Mouse (Mus musculus) forebrain, embryonic 11.5 days (tissue): ENCODE data around the gene Nxph3. TPM values are rescaled to one million over a fixed set of nuclear protein-coding genes. Genes with fewer than 3 reads are reported as not detected.
A peak's percentile ranks its signal among the peaks of the same experiment; 100 is the strongest.

Source experiments
- ATAC-seq: fragments of 200-750 bp; cut with Nextera tagmentation; replicated peaks from 2 replicates; pipeline ENCODE4 v1.8.0; 2017; ENCODE audit warnings: moderate TSS enrichment; ENCODE audit not compliant: low FRiP score
- DNase-seq: peaks from one replicate; pipeline ENCODE4 v3.0.0-alpha.2; 2017; ENCODE audit warnings: low spot score
- H3K27ac ChIP-seq: fragments of 300-500 bp; sonication (generic); 2 replicates; pipeline ENCODE4 v1.5.1; 2014; ENCODE audit warnings: low read depth, low read length
- H3K27me3 ChIP-seq: fragments of 300-500 bp; sonication (generic); 2 replicates; pipeline ENCODE4 v1.6.1; 2014; ENCODE audit warnings: mild to moderate bottlenecking, low read length, mixed read lengths; ENCODE audit not compliant: control insufficient read depth, insufficient read depth
- H3K36me3 ChIP-seq: fragments of 300-500 bp; sonication (generic); 2 replicates; pipeline ENCODE4 v1.6.1; 2014; ENCODE audit warnings: mild to moderate bottlenecking, low read length, moderate library complexity, mixed read lengths; ENCODE audit not compliant: control insufficient read depth, insufficient read depth
- H3K4me1 ChIP-seq: fragments of 300-500 bp; sonication (generic); replicated peaks from 2 replicates; pipeline ENCODE4 v1.6.1; 2014; ENCODE audit warnings: low read length, mixed read lengths; ENCODE audit not compliant: control insufficient read depth, insufficient read depth
- H3K4me2 ChIP-seq: fragments of 300-500 bp; sonication (generic); 2 replicates; pipeline ENCODE4 v1.6.1; 2014; ENCODE audit warnings: low read depth, mild to moderate bottlenecking, low read length, moderate library complexity, mixed read lengths; ENCODE audit not compliant: severe bottlenecking
- H3K4me3 ChIP-seq: fragments of 300-500 bp; sonication (generic); 2 replicates; pipeline ENCODE4 v1.5.1; 2014; ENCODE audit warnings: low read depth, low read length
- H3K9ac ChIP-seq: fragments of 300-500 bp; sonication (generic); 2 replicates; pipeline ENCODE4 v1.6.1; 2014; ENCODE audit warnings: low read length
- H3K9me3 ChIP-seq: fragments of 300-500 bp; sonication (generic); 2 replicates; pipeline ENCODE4 v1.6.1; 2016; ENCODE audit warnings: low read length, mixed read lengths; ENCODE audit not compliant: control insufficient read depth
- WGBS: fragments of 180-500 bp; shearing (Covaris S2); extraction: QIAGEN DNeasy Blood & Tissue Kit; methylation state at CpG from one replicate; pipeline ENCODE4 v1.1.7; 2014; 5-methylcytosine and 5-hydroxymethylcytosine counted together
- polyA plus RNA-seq: library from polyadenylated mRNA; unstranded; fragments of >200 nt; fragmentation: Nextera tagmentation; extraction: Ambion mirVana; gene quantifications from 2 replicates; pipeline ENCODE4 v1.2.1, GENCODE M21; 2014

The Nxph3 gene
- polyA plus RNA-seq, 1 experiment from 2014 or later, result 0.28 TPM

- Histone ChIP-seq H3K4me1 (peaks cover 22% of the 10 kb centered on the region), H3K4me2 (peak overlapping the region; percentile 94), H3K4me3 (peak overlapping the region; percentile 45), H3K9ac (peak overlapping the region; percentile 6), H3K27ac (no peak overlapping the region), H3K36me3 (no peaks in the 10 kb centered on the region), H3K27me3 (peaks cover 42% of the 10 kb centered on the region), H3K9me3 (no peaks in the 10 kb centered on the region)
- ATAC-seq (no peak; the same call in 1 of the 2 replicates), DNase-seq (no peak)
- WGBS, result under 1% methylated on average over 64 of the region's 66 CpGs
These were observed 691 bp downstream of the Nxph3 start for GRCm38 (mm10) chr11:95513461-95514297.

- Histone ChIP-seq H3K4me3 (no peak overlapping the region), H3K36me3 (no peaks in the 10 kb centered on the region), H3K27ac (no peak overlapping the region), H3K9me3 (no peaks in the 10 kb centered on the region), H3K4me2 (no peak overlapping the region), H3K4me1 (peaks cover 22% of the 10 kb centered on the region), H3K27me3 (peaks cover 44% of the 10 kb centered on the region), H3K9ac (no peak overlapping the region)
- ATAC-seq, result no peak
- no peak for DNase-seq
- 84% methylated on average over 6 of the region's 6 CpGs for WGBS
These were observed 2.0 kb downstream of the Nxph3 start for GRCm38 (mm10) chr11:95512383-95512782.

DNA sequence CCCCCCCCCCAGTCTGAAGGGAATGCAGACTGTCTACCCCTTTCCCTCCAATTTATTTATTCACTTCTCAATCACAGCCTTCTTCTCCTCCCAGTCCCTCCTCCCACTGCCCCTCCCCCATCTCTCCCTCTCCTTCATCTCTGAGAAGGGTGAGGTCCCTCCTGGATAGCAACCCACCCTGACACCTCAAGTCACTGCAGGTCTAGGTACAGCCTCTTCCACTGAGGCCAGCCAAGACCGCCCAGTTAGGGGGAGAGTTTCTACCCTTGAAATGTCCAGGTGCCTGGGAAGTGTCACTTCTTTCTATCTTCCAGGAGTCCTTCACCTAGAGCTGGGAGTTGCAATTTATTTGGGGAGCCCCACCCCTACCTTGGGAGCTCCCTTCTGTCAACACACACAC, 2.5 kb downstream of the Nxph3 start:
- H3K9ac ChIP-seq, result no peak overlapping the region
- peaks cover 44% of the 10 kb centered on the region for H3K27me3 ChIP-seq
- no peaks in the 10 kb centered on the region for H3K36me3 ChIP-seq
- no peaks in the 10 kb centered on the region for H3K9me3 ChIP-seq
- ATAC-seq, result no peak
- 95% methylated on average over 1 of the region's 1 CpGs for WGBS
- DNase-seq, result no peak
- H3K4me1 ChIP-seq, result peaks cover 21% of the 10 kb centered on the region
- no peak overlapping the region for H3K4me2 ChIP-seq
- no peak overlapping the region for H3K27ac ChIP-seq
- no peak overlapping the region for H3K4me3 ChIP-seq

DNA sequence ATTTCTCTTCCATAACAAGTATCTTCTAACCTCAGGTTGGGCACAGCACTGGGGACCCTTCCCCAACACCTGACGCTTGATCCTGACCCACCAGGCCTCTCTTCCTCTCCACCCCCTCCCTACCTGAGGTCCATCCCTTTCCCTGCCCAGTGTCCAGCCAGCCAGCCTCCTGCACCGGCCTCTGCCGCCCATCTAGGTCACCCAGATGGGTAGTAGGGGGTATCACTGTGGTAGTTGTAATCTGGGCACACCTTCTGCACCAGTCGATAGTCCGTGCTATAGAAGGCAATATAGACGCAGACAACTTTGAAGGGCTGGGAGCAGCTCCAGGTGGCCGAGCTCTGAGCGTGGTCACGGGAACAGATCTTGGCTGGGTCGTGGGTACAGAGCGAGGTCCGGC, 3.7 kb downstream of the Nxph3 start:
- 95% methylated on average over 12 of the region's 12 CpGs for WGBS
- H3K9me3 ChIP-seq, result no peaks in the 10 kb centered on the region
- peaks cover 39% of the 10 kb centered on the region for H3K27me3 ChIP-seq
- no peak for ATAC-seq
- H3K4me2 ChIP-seq, result no peak overlapping the region
- no peaks in the 10 kb centered on the region for H3K36me3 ChIP-seq
- no peak overlapping the region for H3K27ac ChIP-seq
- no peak overlapping the region for H3K4me3 ChIP-seq
- H3K9ac ChIP-seq, result no peak overlapping the region
- H3K4me1 ChIP-seq, result peaks cover 11% of the 10 kb centered on the region
- DNase-seq, result no peak

DNA sequence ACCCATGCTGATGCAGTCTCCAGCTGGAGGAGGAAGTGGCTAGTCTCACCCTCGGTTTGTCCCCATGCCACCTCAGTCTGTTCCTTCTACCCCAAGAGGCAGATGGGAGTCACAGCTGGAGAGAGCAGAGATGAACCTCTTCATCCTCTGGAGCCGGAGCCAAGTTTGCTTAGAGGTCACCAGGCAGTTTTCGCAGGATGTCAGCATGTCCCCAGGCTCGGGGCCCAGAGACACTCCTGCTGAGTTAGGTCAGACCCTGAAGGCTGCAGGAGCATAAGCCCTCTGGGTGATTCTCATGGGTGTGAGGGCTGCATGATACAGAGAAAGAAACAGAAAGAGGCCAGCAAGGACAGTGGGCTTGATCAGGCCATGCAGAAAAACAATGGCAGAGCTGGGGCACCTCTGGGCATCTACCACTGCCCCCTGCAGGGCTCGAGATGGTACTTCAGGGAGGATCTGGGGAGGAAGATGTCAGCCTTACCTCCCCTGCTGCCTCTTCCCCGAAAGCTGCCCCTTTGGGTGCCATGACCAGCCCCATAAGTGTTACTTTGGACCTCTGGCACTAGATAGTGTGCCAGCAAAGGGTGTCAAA, 5.1 kb downstream of the Nxph3 start:
- WGBS, result 84% methylated on average over 6 of the region's 6 CpGs
- Histone ChIP-seq H3K4me2 (no peak overlapping the region), H3K27me3 (peaks cover 25% of the 10 kb centered on the region), H3K4me1 (peaks cover 7% of the 10 kb centered on the region), H3K4me3 (no peak overlapping the region), H3K9me3 (no peaks in the 10 kb centered on the region), H3K36me3 (no peaks in the 10 kb centered on the region), H3K27ac (no peak overlapping the region), H3K9ac (no peak overlapping the region)
- no peak for ATAC-seq
- peak; percentile 61 for DNase-seq

GRCm38 (mm10) chr11:95508211-95508926, 6.0 kb downstream of the Nxph3 start:
- WGBS, result 62% methylated on average over 13 of the region's 13 CpGs
- H3K27ac ChIP-seq, result no peak overlapping the region
- H3K27me3 ChIP-seq, result peaks cover 17% of the 10 kb centered on the region

DNA sequence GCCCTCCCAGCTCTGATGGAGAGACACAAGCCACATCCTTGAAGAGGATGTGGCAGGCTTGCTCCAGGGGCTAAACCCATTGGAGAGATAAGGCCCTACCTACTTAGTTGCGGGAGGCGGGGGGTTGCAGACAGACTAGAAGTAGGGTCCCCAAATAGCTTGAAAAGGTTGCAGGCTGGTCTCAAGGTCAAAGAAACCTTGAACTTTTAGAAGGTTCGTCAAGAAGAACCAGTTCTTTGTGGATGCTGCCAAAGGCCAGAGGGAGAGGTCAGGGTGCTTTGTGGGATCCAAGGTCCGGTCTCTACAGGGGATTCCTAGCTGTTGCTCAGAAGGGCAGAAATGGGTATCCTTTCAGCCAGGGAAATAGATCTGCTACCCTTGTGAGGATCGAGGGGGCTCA, 6.6 kb downstream of the Nxph3 start:
- WGBS, result 75% methylated on average over 5 of the region's 5 CpGs
- Histone ChIP-seq H3K4me3 (no peak overlapping the region), H3K4me1 (no peaks in the 10 kb centered on the region), H3K27me3 (peaks cover 11% of the 10 kb centered on the region), H3K9me3 (no peaks in the 10 kb centered on the region), H3K36me3 (no peaks in the 10 kb centered on the region), H3K4me2 (no peak overlapping the region), H3K27ac (no peak overlapping the region), H3K9ac (no peak overlapping the region)
- ATAC-seq (no peak), DNase-seq (no peak)

More at GRCm38 (mm10) chr11:95508211-95508926, 6.0 kb downstream of the Nxph3 start:
- Histone ChIP-seq H3K4me3 (no peak overlapping the region), H3K4me1 (0 out of 2 replicates have a peak, but pooled peaks cover 1% of the 10 kb centered on the region), H3K36me3 (no peaks in the 10 kb centered on the region), H3K9ac (no peak overlapping the region), H3K4me2 (no peak overlapping the region), H3K9me3 (no peaks in the 10 kb centered on the region)
- no peak for DNase-seq
- no peak for ATAC-seq

GRCm38 (mm10) chr11:95507041-95507716, 7.2 kb downstream of the Nxph3 start:
- Histone ChIP-seq H3K4me2 (no peak overlapping the region), H3K27me3 (peaks cover 6% of the 10 kb centered on the region; the same call in 1 of the 2 replicates), H3K9me3 (no peaks in the 10 kb centered on the region), H3K9ac (no peak overlapping the region), H3K4me3 (no peak overlapping the region), H3K27ac (no peak overlapping the region), H3K4me1 (no peaks in the 10 kb centered on the region), H3K36me3 (no peaks in the 10 kb centered on the region)
- ATAC-seq, result no peak
- 50% methylated on average over 12 of the region's 12 CpGs for WGBS
- DNase-seq, result no peak
